Mouse (Mus musculus): ENCODE data around the gene Lrfn1.
"Not testable (repeated sequence)": the region's sequence is repeated elsewhere in the genome, so short reads cannot be mapped to it uniquely, and the experiment has no call there.

Gene Lrfn1

GRCm38 (mm10) chr7:28447101-28447830, 4.5 kb upstream of the Lrfn1 start:
- in situ Hi-C loops (cut with MboI): loop anchor here (10.0 kb wide), 1 partner anchor 158 kb away; no protein-coding TSS in a partner anchor

GRCm38 (mm10) chr7:28447865-28448820, 3.6 kb upstream of the Lrfn1 start:
- in situ Hi-C loops (cut with MboI): loop anchor here (10.0 kb wide), 1 partner anchor 157 kb away; no protein-coding TSS in a partner anchor

- in situ Hi-C loops (cut with MboI): loop anchor here (5.0 kb wide), 1 partner anchor 80 kb away; no protein-coding TSS in a partner anchor
Measured at GRCm38 (mm10) chr7:28452361-28453005, 703 bp downstream of the Lrfn1 start.

GRCm38 (mm10) chr7:28460361-28460760, 8.6 kb downstream of the Lrfn1 start:
- in situ Hi-C loops (cut with MboI): no loop called here

DNA sequence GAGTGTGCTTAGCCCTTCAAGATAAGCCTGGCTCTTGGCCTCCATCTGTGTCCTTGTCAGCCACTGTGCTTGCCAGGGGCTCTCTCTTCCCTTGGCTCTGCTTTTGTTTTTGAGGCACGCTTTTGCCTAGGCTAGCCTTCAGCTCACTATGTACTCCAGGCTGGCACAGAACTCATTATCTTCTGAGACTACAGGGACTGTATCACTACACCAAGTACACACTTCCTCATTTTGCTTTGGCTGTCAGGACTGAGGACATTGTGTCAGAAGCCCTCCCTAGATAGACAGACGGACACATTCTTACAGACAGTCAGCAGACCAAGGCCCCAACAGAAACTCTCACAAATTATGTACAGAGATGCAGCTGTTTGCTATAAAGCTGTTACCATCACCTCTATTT, 11.0 kb downstream of the Lrfn1 start:
- in situ Hi-C loops (cut with MboI): no loop called here

- in situ Hi-C loops (cut with MboI): no loop called here
Measured at GRCm38 (mm10) chr7:28464416-28465212, 12.8 kb downstream of the Lrfn1 start.

DNA sequence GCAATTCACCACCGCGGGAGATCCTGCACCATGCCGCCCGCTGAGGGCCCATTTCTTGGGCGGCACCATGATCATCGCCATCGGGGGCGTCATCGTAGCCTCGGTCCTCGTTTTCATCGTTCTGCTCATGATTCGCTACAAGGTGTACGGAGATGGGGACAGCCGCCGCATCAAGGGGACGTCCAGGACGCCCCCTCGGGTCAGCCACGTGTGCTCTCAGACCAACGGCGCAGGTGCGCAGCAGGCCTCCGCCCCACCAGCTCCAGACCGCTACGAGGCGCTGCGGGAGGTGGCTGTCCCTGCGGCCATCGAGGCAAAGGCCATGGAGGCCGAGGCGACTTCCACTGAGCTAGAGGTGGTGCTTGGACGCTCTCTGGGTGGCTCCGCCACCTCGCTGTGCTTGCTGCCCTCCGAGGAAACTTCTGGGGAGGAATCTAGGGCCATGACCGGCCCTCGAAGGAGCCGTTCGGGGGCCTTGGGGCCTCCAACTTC, 15.0 kb downstream of the Lrfn1 start:
- in situ Hi-C loops (cut with MboI): no loop called here

- in situ Hi-C loops (cut with MboI): no loop called here
Measured at GRCm38 (mm10) chr7:28467213-28467751, 15.5 kb downstream of the Lrfn1 start.

- in situ Hi-C loops (cut with MboI): no loop called here
Measured at GRCm38 (mm10) chr7:28476191-28476590, 24.4 kb downstream of the Lrfn1 start.

DNA sequence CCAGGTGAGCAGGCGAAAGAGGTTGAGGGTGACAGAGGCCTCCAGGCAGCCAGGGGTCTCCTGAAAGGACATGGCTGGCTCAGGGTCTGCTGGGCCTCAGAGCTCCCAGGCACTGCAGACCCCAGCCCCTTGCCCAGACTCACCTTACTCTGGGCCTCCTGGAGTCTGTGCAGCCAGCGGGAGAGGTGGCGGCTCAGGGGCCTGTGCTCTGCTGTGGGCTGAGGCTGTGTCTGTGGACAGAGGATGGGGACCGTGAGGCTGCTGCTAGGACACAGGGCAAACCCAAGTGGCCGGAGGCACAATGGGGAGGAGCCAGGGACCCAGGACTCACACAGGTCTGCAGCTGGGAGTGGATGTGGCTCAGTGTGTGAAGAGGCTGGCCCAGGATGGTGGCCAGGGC, 25.6 kb downstream of the Lrfn1 start:
- in situ Hi-C loops (cut with MboI): no loop called here

DNA sequence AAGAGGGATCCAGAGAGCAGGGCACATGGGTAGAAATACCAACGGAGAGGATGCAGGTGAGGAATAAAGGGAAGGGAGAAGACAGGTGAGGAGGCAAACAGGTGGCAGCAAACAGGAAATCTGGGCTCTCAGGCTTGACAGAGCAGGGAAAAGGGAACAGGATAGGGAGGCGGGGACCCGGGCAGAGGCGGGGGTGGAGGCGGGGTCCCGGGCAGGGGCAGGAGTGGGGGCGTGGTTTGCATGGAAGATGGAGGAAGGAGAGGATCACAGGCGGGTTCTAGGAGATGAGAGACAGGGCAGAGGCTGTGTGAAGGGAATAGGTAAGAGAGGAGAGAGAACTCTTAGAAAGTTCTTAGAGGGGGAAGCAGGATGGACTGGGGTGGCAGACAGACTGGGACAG, 27.1 kb downstream of the Lrfn1 start:
- in situ Hi-C loops (cut with MboI): no loop called here

- in situ Hi-C loops (cut with MboI): no loop called here
Measured at GRCm38 (mm10) chr7:28482854-28483253, 31.1 kb downstream of the Lrfn1 start.

DNA sequence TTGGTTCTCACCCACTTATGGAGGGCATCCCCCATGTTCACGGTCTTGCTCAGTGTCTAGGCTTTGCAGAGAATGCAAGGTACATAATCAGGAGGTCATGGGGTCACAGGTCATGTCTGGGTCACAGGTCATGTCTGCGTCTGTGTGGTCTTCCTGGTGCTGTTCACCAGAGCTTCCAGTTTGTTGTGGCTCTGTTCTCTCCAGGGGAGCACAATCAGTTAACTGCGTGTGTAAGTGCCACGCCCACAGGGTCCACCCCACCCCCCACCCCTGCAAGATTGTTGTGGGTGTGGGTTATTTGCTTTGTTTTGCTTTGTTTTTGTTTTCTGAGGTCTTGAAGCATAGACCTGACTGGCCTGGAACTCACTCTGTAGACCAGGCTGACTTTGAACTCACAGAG, 32.4 kb downstream of the Lrfn1 start:
- in situ Hi-C loops (cut with MboI): no loop called here

DNA sequence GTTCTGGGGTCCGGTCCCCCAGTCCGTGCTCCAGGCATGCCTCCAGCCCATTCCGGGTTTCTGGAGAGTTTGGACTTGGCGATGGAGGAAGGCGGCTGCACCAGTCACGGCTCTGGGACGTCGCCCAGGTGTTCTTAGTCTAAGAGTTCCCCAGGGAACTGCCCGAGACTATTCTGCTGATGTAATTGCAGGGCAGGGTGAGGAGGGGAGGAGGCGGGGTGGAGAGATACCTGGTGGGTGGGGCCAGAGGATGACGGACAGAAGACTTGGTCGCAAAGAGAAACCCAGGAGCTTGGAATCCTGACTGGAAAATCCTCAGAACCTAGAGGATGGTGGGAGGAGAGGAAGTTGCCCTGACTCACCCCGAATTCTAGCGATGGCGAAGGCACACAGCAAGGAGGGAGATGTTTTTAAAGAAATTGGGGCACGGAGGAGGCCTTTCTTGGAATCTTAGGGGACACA, 36.3 kb downstream of the Lrfn1 start:
- in situ Hi-C loops (cut with MboI): no loop called here

- in situ Hi-C loops (cut with MboI): no loop called here
Measured at GRCm38 (mm10) chr7:28490410-28490809, 38.6 kb downstream of the Lrfn1 start.

DNA sequence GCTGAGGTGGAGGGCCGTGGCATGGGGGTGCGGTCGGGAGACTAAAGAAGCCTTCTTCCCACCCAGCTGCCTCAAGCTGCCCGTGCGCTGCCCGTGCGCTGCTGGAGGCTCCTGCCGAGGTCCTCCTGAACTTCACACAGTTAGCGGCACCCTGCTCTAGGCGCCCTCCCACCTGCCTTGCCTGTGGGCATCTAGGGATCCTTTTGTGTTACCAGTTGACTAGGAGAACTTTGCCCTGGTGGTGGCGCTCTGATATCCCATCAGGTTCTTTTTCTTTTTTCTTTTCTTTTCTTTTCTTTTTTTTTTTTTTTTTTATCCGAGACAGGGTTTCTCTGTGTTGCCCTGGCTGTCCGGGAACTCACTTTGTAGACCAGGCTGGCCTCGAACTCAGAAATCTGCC, 39.1 kb downstream of the Lrfn1 start:
- in situ Hi-C loops (cut with MboI): no loop called here

- in situ Hi-C loops (cut with MboI): no loop called here
Measured at GRCm38 (mm10) chr7:28492310-28492709, 40.5 kb downstream of the Lrfn1 start.

DNA sequence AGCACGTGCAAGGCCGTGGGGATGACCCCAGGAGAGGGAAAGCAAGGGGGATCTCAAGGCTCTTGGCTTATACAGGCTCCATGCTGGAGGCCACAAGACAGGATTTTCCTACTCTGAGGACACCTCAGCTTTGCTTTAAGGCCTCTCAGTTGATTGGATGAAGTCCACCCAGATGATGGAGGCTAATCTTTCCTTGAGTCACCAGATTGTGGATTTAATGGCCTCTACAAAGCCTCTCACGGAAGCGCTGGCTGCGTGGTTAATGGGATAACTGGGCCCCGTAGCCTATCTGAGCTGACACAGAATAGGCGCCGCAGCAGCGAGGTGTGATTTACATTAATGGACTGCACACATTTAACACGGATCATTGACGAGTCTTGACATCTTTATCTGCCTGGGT, 43.6 kb downstream of the Lrfn1 start:
- in situ Hi-C loops (cut with MboI): no loop called here

- in situ Hi-C loops (cut with MboI): no loop called here
Measured at GRCm38 (mm10) chr7:28505585-28505984, 53.8 kb downstream of the Lrfn1 start.

GRCm38 (mm10) chr7:28509121-28509520, 57.3 kb downstream of the Lrfn1 start:
- in situ Hi-C loops (cut with MboI): not testable (repeated sequence)
